Mouse (Mus musculus) neural tube, embryonic 10.5 days (tissue): ENCODE measurements around the gene Areg.
A peak's percentile ranks its signal among the peaks of the same experiment; 100 is the strongest.

Experiments used
- DNase-seq: peaks from one replicate; pipeline ENCODE4 v3.0.0-alpha.2; 2017; ENCODE audit warnings: low spot score; ENCODE audit errors: extremely low spot score

Areg gene

DNA sequence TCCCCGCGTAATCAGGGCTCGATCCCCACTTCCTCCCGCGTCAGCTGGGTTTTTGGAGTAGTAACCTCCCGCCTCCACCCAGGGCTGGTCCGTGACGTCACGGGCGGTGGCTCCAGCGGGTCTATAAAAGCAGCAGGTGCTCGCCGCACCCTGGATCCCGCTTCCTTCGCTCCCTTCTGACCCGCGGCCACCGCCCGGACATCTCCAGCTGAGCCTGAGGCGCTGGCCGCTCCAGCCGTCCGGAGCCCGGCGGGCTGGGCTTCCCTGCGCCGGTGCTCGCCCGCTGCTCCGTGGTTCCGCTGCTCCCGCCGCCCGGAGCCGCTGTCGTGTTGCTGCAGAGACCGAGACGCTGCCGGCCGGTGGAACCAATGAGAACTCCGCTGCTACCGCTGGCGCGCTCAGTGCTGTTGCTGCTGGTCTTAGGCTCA, at the start of gene Areg:
Areg (plus strand) TSS at position 154 of the 428 bp plus-strand sequence.
- peak; percentile 68 for DNase-seq

DNA sequence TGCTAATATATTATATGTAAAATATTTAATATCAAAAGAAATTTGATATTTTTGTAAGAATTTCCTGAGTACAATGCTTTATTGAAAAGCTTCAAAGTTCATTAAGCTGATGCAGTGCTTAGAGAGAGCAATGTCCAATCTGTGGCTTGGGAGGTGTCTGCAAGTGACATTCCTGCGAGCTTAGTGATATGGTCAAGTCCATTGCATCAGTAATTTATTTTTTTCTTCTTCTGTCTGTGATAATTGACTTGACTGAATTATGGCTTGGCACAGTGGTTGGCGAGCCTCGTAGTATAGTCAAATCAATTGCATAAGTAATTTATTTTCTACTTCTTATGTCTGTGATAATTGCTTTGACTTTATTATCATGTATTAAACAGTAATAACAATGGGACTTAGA, 49.1 kb upstream of the Areg start:
- DNase-seq = no peak

GRCm38 (mm10) chr5:91097911-91098614, 41.3 kb upstream of the Areg start:
- no peak for DNase-seq

- DNase-seq = no peak
These were observed 37.7 kb upstream of the Areg start for GRCm38 (mm10) chr5:91101742-91102141.

- DNase-seq = no peak
These were observed 35.3 kb upstream of the Areg start for GRCm38 (mm10) chr5:91103943-91104665.

GRCm38 (mm10) chr5:91106248-91106647, 33.2 kb upstream of the Areg start:
- DNase-seq = no peak

DNA sequence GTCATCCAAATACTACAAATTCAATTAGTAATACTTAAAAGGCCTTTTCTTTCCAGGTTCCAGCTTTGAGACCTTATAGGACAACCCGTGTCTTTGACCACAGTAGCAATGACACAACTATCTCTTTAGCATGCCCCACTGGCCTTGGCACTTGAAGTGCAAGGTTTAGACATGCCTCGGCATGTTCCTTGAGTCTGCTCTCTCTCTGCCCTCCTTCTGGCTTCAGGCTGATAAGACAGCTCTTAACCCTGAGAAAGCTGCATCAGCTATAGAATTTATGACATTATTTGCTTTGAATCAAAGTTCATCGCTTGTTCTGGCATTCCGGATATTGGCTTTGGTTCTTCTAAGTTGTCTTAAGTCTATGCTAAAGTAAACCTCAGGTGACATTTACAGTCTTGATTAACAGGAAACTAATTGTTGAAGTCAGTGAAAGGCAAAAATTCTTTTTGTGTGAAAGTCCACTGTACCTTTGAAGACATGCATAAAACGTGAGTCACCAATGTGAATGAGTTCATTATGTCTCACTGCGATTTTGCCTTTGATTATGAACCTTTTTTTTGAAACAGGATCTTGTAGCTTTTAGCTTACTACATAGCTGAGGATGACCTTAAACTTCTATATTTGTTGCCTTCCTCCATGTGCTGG, 29.3 kb upstream of the Areg start:
- DNase-seq = no peak

GRCm38 (mm10) chr5:91111019-91111418, 28.4 kb upstream of the Areg start:
- DNase-seq = no peak

- DNase-seq = no peak
These were observed 25.4 kb upstream of the Areg start for GRCm38 (mm10) chr5:91113967-91114366.

DNA sequence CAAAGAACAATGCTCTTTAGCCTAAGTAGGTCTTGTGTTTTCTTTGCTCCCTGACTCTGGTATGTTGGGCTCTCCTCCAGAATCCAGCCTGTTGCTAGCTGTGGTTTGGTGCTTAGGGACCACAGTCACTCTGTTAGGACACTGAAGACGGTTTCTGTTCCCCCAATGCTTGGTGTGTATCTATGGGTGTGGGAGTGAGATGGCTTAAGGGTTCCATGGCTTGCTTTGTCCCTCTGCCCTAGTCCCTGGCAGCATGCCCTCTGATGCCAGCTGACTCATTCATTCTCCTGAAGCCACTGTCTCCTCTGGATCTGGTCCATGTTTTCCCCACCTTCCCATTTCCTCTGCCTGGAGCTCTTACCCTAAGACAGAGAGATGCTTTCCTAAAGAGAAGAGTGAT, 24.8 kb upstream of the Areg start:
- no peak for DNase-seq

DNA sequence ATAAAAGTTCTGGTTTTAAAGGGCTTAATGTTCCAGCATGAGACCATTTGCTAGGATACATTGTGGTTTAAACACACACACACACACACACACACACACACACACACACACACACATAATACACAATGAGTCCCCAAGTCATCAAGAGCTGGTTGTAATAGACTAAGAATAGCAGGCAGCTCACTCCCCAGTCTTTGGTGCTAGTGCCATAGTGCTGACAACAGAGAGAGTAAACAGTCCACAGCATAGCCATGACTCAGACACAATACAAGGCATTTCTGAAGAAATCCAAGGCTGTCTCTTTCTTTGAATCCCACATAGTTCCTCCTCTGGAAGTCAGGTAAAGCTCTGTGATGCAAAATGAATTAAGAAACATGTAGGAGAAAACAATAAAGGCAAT, 20.8 kb upstream of the Areg start:
- no peak for DNase-seq

DNA sequence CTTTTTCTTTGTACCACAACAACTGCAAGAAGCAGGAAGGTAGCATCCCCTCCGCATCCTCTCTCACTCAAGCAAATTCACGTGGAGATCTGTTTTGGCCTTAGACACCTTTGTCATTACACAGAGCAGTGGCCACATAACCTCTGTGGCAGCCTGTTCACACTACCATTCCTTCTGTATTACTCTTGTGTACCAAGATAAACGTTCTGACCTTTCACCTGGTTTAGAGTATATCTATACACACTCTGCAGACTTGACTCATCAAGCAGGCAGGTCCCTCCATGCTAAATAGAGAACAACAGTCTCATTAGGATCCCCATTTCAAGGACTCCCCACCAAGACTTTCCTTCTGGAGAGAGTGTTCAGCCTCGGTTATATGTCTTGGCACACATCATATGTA, 16.0 kb upstream of the Areg start:
- DNase-seq = no peak

DNA sequence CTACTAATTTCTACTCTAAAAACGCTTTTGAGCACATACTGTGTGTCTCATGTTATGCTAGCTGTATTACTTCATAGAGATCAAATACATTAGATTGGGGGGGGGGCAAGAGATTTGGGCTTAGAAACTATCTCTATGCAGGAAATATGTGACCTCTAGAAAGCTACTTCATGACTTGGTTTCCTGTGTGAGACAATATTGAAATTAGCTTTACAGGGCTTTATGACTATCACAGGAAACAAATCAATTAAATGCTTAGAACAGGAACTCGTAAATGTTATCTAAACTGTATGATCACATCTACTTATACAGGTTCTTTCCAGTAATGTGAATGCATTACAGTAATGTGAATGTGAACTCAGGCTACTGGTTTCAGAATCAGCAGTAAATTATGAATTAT, 15.3 kb upstream of the Areg start:
- no peak for DNase-seq

DNA sequence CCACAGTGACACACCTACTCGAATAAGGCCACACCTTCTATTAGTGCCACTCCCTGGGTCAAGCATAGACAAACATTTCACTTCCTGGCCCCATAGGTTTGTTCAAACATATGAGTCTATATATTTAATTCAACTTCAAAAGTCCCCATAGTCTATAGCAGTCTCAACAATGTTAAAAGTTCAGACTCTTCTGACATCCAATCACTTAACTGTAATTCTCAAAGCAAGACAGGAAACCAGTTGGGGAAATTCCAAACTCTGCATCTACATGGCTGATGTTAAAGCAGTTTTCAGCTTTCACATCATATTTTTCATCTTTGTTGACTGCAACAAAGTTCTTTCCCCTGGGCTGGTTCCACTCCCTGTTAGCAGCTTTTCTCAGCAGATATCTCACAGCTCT, 12.8 kb upstream of the Areg start:
- no peak for DNase-seq

DNA sequence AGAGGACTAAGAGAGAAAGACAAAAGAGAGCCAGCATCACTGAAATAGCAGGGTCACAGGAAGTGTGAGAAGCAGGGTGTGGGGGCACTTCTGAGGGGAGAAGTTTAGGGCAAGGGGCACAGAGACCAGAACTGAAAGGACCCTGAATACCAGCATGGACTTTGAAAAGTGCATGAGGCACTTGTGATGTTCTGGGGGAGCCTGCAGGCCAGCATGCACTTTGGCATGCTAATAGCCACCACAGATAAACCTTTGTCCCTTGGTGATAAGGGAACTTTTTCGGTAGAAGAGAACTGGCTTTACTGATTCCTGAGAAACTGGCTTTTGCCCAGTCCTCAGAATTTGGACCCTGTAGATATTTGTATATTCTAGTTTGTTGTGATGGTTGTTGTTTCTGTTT, 4.4 kb upstream of the Areg start:
- DNase-seq = no peak

GRCm38 (mm10) chr5:91138970-91139369, 429 bp upstream of the Areg start:
- no peak for DNase-seq

DNA sequence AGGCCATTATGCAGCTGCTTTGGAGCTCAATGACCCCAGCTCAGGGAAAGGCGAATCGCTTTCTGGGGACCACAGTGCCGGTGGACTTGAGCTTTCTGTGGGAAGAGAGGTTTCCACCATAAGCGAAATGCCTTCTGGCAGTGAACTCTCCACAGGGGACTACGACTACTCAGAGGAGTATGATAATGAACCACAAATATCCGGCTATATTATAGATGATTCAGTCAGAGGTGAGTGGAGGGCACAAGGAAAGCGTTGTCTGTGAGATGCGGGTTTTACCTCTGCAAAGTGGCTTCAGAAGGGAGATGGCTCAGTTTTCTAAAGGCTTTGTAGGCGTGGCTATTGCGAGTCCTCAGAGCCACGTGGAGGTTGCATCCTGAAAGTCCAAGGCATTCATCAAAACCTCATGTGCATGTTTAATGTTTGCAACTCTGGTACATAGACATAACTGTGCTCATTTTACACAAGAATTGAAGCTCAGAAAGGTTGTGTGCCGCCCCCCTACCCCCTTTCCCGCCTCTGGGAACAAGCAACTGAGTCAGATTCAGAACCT, 1.6 kb downstream of the Areg start:
- DNase-seq = no peak

DNA sequence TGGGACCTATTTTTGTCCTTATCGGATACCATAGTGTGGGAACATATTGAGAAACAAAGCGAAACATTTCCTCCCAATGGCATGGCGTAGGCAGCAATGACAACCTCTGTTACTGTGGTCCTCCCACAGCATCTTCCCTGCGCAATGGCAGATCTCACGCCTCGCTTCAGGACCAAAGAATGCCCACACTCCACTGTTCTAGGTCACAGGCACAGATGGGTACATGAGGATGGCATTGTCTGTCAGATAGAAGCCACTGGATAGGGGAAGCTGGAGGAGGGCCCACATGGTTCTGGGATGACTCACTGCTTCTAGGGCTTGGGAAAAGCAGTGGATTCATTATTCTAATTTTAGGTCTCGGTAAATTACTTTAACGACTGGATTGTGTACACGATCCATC, 5.6 kb downstream of the Areg start:
- DNase-seq = no peak

- DNase-seq = no peak
These were observed 7.6 kb downstream of the Areg start for GRCm38 (mm10) chr5:91147001-91147400.

DNA sequence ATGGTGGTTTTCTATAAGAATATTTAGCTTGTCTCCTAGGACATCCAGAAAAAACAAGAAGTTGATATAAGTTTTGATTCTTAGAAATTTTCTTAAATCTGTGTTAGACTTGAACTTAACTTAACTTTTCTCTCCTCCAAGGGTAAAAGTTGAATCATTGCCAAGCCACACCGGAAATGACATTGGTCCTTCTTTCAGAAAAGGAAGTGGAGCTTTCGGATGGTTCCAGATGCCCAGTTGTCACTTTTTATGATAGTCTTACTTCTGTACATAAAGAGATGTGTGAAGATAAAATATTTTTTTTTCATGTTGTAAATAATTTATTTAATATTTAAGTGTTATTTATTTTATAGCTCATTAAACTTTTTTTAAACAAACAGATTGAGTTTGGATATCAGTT, 8.7 kb downstream of the Areg start:
- no peak for DNase-seq

DNA sequence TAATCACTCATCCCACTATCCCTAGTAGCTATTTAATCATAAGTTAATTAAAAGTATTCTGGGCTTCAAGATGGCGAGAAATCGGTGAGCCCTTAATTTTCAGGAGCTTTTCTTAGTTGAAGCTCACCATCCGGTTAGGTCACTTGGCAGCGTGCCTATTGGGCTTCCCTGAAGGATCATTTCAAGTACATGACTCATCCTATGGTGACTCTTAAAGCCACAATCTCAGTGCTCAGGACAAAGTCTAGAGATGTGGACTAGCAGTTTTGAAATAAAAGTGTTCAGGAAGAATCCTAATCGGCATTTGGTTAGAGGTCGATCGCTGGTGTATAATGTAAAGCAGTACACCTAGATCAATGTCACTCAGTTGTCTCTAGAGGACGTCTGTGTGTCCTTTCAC, 17.3 kb downstream of the Areg start:
- DNase-seq = no peak

DNA sequence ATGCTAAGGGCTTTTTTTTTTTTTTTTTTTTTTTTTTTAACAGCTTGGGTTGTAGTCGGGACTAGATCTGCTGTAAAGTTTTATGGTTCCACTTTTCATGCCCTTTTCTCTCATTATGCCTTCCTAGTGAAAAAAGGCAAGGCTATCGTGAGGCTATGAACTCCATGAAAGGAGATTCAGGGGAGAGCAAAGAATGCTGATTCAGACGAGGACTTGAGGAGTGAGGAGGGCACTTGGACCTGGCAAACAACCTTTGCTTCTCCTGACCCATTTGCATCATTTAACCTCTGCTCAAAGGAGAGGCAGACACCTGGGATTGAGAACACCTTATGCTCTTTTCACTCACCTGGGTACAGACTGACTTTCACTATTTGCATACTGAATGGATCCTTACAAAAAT, 17.8 kb downstream of the Areg start:
- no peak for DNase-seq
